Mouse (Mus musculus): ENCODE measurements at regions not wholly inside any gene's neighbourhood (a gene's known extent, or its start where the extent isn't known, plus 50 kb on each side); places are given as distances from the start of the nearest gene placed in this dataset.

DNA sequence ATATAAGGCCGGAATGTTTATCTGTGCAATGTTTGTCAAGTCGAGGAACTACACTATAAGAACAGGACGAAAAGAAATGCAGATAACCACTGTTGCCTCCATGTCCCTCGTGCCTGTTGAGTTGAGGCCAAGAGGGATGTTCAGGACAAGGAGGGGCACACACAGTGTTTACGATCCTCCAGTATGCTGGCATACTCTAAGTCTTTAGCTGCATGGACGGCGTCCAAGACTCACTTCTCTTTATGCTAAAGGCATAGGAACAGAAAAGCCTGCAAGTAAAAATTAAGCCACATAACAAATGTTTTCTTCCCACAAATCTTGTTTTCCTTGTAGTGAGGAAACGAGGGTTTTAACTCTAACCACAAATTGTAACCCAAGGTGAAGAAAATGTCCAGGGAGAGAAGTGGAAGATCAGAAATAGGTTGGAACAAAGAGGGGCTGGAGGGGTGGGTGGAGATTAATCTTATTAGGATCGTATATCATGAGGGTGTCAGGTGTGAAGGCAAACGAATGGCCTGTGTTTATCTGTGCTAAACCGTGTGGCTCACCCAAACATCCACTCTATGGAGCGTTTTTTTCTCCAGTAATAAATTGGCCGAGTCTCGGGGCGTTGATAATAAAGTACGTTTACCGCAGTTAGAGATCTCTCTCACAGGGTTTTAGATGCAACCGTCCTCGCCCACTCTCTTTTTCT, 521.8 kb downstream of the Nr2f2 start:
- ATAC-seq = no peak
- TF ChIP-seq CTCF (IDR thresholded peaks at IDR 0.05) = no peak
- ChIA-PET POLR2A (interaction anchor here (0.7 kb wide), 1 partner anchor 11 kb away, joined by 3 read pairs; no protein-coding TSS in a partner anchor), CTCF (no interaction called here)
- no peaks in the 10 kb centered on the region for H3K27me3 ChIP-seq
- in situ Hi-C loops (cut with MboI; ENCODE audit: low pct_unique_long_range_greater_than_20kb) = no loop called here
- DNase-seq (ENCODE audit: low read depth, low spot score) = no peak

DNA sequence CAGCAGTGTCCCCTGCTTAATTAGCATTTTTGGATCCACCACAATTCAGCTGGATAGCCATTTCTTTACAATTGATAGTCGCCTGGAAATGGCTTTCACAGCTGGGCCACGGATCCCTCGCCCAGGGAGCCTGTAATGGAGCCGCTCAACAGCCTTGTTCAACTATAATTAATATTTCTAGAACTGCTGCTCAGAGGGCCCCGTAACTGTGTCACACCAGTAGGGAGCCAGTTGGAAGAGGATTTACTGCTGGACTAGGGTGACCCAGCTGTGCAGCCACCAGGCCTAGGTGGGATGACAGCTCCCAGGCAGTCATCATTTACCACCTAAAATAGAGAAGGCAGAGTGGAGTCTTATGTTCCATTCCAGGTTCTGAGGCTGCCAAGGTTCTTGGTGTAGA, 529.2 kb downstream of the Nr2f2 start:
- DNase-seq (ENCODE audit: low read depth, low spot score) = no peak
- in situ Hi-C loops (cut with MboI; ENCODE audit: low pct_unique_long_range_greater_than_20kb) = no loop called here
- ChIA-PET POLR2A (no interaction called here), CTCF (interaction anchor here (1.6 kb wide), 1 partner anchor 19 kb away, joined by 3 read pairs; no protein-coding TSS in a partner anchor)
- no peak for TF ChIP-seq CTCF (IDR thresholded peaks at IDR 0.05)
- no peaks in the 10 kb centered on the region for H3K27me3 ChIP-seq
- no peak for ATAC-seq

DNA sequence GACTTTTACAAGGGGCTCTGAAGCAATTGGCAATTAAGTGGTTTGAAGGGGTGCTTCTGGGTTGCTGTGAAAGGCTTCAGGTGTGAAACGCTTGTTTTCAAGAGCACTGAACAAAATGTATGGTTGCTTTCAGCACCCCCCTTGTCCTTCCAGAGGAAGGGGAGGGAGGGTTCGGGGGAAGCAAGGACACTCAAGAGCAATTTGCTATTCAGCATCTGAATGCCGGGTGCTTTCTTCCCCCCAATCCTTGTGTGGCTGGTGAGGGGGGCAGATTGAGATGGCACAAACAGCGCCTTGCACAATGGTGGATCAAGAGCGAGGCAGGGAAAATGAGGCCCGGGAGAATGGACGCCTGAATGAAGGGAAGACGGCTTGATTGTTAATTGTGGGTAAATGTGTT, 539.3 kb downstream of the Nr2f2 start:
- CTCF ChIA-PET = no interaction called here

DNA sequence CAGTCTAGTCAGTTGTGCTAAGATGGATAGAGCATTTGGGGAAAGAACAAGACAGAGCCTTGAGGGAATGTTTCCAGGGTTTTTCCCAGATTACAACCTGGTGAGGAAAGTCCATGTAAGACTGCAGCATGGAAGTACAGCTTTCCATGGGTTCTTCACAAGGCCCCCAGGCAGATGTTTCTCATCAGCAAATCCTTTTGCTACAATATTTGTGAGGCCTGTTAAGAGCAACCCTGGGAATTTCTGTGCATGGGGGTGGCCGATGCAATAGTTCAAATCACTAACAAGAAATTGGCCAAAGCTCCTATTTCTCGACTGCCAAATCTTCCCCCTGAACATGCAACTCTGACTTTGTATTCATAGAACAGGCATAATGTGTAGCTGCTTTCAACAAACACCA, 546.0 kb downstream of the Nr2f2 start:
- no peak for TF ChIP-seq CTCF (IDR thresholded peaks at IDR 0.05)
- POLR2A ChIA-PET = no interaction called here
- DNase-seq (ENCODE audit: low read depth, low spot score) (no peak), ATAC-seq (no peak)
- in situ Hi-C loops (cut with MboI; ENCODE audit: low pct_unique_long_range_greater_than_20kb) = no loop called here
- CTCF ChIA-PET = interaction anchor here (0.7 to 1.4 kb wide), 2 partner anchors 9 to 20 kb away, joined by 3 read pairs; no protein-coding TSS in a partner anchor
- peaks cover 6% of the 10 kb centered on the region for H3K27me3 ChIP-seq

More for the DNA sequence above, 539.3 kb downstream of the Nr2f2 start:
- TF ChIP-seq CTCF (IDR thresholded peaks at IDR 0.05) = no peak
- in situ Hi-C loops (cut with MboI; ENCODE audit: low pct_unique_long_range_greater_than_20kb) = no loop called here
- POLR2A ChIA-PET = no interaction called here
- ATAC-seq (no peak), DNase-seq (ENCODE audit: low read depth, low spot score) (no peak)
- H3K27me3 ChIP-seq = peaks cover 19% of the 10 kb centered on the region

DNA sequence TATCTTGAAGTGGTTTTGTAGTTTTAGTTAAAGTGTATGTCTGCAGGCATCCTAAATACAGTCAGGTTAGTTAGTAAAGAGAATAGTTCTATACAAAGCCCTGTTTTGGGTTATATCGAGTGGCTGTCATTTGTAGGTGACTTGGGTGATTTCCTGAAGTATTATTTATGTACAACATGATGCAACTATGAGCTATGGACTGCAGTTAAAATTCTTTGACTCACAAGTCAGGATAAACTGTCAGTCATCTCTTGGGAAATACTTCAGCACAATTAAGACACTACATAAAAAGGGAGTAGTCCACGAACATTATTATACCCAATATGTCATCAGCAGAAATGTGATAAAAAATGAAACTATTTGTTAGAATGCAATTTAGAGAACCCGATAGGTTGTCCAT, 554.2 kb downstream of the Nr2f2 start:
- no peak for ATAC-seq
- CTCF ChIA-PET = no interaction called here
- DNase-seq (ENCODE audit: low read depth, low spot score) = no peak
- in situ Hi-C loops (cut with MboI; ENCODE audit: low pct_unique_long_range_greater_than_20kb) = loop anchor here (10.0 kb wide), 1 partner anchor 522 kb away; no protein-coding TSS in a partner anchor
- POLR2A ChIA-PET = no interaction called here
- H3K27me3 ChIP-seq = no peaks in the 10 kb centered on the region
- no peak for TF ChIP-seq CTCF (IDR thresholded peaks at IDR 0.05)

DNA sequence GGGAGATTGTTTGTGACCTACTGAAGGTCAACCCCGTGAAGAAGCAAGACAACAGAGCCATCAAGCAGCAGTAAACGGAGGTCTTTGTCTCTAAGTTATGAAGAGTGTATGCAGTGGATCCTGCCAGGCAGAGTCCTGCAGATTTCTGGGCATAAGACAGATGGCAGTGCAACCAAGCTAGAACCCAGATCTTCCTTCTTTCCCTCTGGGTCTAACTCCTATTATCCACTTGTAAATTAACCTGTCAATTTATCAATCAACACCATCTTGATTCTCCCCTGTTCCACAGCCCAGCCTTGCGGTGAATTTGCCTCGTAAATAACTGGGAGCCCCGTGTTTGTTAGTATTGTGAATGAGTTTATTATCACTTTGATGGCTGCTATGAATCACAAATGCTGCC, 555.7 kb downstream of the Nr2f2 start:
- no peaks in the 10 kb centered on the region for H3K27me3 ChIP-seq
- DNase-seq (ENCODE audit: low read depth, low spot score) = no peak
- in situ Hi-C loops (cut with MboI; ENCODE audit: low pct_unique_long_range_greater_than_20kb) = loop anchor here (10.0 kb wide), 1 partner anchor 524 kb away; no protein-coding TSS in a partner anchor
- TF ChIP-seq CTCF (IDR thresholded peaks at IDR 0.05) = peak; percentile 64
- ChIA-PET POLR2A (no interaction called here), CTCF (interaction anchor here (1.2 kb wide), 1 partner anchor 11 kb away, joined by 4 read pairs; no protein-coding TSS in a partner anchor)
- ATAC-seq = no peak

DNA sequence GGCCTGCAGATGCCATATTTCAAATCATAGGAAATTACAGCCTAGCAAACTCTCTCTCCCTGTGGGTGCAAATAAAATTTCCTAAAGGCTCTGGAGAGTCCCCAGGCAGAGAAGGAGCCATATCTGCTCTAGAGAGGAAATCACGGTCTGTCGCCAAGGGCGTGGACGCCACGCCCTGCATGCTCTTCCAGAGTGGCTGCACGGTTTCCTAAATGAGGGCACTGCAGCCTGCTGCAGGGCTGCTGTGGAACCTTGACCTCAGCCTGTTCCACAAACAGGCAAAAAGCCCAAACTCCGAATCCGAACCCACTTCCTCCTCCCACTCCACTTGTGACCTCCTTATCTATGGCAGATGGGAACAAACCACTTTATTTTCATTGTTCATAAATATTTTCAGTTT, 559.3 kb downstream of the Nr2f2 start:
- no peak for TF ChIP-seq CTCF (IDR thresholded peaks at IDR 0.05)
- DNase-seq (ENCODE audit: low read depth, low spot score) (no peak), ATAC-seq (no peak)
- POLR2A ChIA-PET = no interaction called here
- CTCF ChIA-PET = no interaction called here
- in situ Hi-C loops (cut with MboI; ENCODE audit: low pct_unique_long_range_greater_than_20kb) = no loop called here
- H3K27me3 ChIP-seq = no peaks in the 10 kb centered on the region

DNA sequence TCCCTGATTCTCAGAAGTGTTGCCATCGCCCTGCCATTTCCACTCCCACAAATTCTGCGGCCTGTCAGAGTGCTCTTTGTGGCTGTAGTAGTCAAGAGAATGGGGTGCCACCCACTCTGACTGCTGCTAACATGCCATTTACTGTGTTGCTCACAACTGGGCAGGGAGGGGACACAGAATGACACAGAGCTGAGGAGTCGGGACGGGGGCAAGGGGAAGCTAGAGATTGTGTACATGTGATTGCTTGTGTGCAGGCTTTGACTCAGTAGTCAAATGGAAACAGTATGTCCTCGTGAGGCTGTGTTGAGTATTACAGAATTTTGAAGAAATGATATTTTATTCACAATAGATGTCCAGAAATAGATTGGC, 595.6 kb downstream of the Nr2f2 start:
- CTCF ChIA-PET = no interaction called here
- H3K27me3 ChIP-seq = peaks cover 6% of the 10 kb centered on the region
- DNase-seq (ENCODE audit: low read depth, low spot score) = no peak
- TF ChIP-seq CTCF (IDR thresholded peaks at IDR 0.05) = no peak
- POLR2A ChIA-PET = no interaction called here
- in situ Hi-C loops (cut with MboI; ENCODE audit: low pct_unique_long_range_greater_than_20kb) = no loop called here
- no peak for ATAC-seq

DNA sequence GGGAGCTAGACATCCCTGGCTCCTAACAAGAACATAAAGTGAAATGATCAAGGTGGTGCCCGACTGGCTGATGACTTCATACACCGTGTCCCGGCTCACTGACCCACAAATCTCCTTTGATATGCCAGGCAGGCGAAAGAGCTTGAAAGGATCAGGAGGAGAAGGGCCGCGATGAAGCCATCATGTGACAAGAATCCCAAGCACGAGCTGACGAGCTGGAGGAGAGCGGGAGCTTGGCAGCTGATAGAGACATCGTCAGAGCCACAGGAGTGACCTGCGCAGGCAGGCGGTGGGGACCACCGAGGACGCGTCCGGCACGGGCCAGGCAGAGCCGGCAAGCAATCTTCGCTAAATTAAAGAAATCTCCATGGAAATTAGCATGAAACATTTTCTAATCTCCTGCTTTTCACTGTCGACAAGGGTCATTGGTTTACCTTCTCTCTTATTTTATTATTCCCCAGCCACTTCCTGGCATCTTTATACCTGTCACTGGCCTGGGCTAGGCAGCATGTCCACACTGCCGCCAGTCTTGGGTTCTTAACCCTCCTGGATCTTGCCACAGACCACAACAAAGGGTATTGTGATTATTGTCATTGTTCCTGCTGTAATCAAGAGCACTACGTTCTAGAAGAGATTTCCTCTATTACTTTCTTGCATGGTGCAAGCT, 596.1 kb downstream of the Nr2f2 start:
- peaks cover 6% of the 10 kb centered on the region for H3K27me3 ChIP-seq
- no peak for TF ChIP-seq CTCF (IDR thresholded peaks at IDR 0.05)
- in situ Hi-C loops (cut with MboI; ENCODE audit: low pct_unique_long_range_greater_than_20kb) = no loop called here
- no peak for DNase-seq (ENCODE audit: low read depth, low spot score)
- peak; percentile 51 for ATAC-seq
- ChIA-PET CTCF (interaction anchor here (0.9 kb wide), 1 partner anchor 17 kb away, joined by 3 read pairs; no protein-coding TSS in a partner anchor), POLR2A (no interaction called here)

DNA sequence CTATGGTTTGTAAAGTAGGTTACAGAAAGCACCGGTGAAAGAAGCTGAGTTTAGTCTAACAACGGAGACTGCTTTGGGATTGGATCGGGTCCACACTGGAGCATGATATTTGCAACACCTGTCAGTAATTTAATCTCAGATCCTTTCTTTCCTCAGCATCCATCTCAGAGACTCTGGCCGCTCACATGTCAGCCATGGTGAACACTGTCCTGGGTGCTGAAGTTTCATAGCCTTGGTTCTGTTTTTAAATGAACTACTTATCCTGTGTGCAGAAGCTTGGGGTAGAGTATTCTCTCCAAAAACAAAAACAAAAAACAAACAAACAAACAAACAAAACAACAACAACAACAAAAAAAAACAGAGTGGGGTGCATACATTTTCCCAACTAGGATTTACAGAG, 600.1 kb downstream of the Nr2f2 start:
- no peak for DNase-seq (ENCODE audit: low read depth, low spot score)
- TF ChIP-seq CTCF (IDR thresholded peaks at IDR 0.05) = no peak
- in situ Hi-C loops (cut with MboI; ENCODE audit: low pct_unique_long_range_greater_than_20kb) = no loop called here
- H3K27me3 ChIP-seq = peaks cover 6% of the 10 kb centered on the region
- ChIA-PET POLR2A (no interaction called here), CTCF (no interaction called here)
- no peak for ATAC-seq

DNA sequence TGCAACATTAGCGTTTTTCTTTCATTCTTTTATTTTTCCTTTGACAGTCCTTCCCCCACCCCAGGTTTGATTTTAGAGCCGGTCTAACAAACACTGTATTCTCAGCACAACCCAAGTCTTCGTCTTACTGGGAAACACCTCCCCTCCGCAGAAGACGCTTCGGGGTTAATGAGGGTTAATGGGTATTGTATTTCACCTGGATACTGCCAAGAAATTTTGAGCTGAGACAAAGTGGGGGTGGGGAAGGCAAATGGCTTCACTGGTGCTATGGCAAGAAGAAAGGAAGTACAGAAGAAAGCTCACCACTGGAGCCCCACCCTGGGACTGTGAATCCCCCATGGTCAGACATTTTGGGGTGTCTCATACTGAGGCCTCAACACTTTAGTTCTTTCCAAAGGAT, 626.0 kb downstream of the Nr2f2 start:
- H3K27me3 ChIP-seq = peaks cover 10% of the 10 kb centered on the region
- ChIA-PET CTCF (no interaction called here), POLR2A (no interaction called here)
- no peak for TF ChIP-seq CTCF (IDR thresholded peaks at IDR 0.05)
- no peak for DNase-seq (ENCODE audit: low read depth, low spot score)
- in situ Hi-C loops (cut with MboI; ENCODE audit: low pct_unique_long_range_greater_than_20kb) = no loop called here
- no peak for ATAC-seq

Measured in Patski (cell line).